Mouse (Mus musculus): ENCODE data around the gene Pald1. TPM values are rescaled to one million over a fixed set of nuclear protein-coding genes. Genes with fewer than 3 reads are reported as not detected.

Pald1 gene
- polyA plus RNA-seq, 1 experiment: 15.0 TPM

DNA sequence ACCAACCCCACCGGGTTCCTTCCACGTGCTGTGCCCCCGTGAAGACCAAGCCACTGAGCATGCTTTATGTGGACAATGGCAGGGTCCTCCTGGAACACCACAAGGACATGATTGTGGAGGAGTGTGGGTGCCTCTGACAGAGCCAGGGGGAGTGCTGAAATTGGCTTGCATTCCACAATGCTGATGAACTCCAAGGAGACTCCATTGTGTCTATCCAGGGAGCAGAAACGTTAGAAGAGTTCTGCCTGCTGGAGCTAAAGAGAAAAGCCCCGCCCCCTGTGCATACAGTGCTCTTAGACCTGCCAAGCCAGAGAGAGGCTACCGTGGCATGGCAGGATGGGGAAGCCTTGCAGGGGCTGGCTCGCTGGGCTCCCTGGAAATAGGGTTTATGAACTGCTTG, 41.2 kb upstream of the Pald1 start:
- TF ChIP-seq CTCF (IDR thresholded peaks at IDR 0.05; ENCODE audit: extremely low read depth, insufficient read depth, insufficient read length, insufficient replicate concordance): no peak
- no peak for TF ChIP-seq POLR2A (IDR thresholded peaks at IDR 0.05; ENCODE audit: low read depth, low read length)
- no peak for DNase-seq (ENCODE audit: low read depth in 1 of 2, low spot score in 2 of 2)
- 9% methylated on average over 7 of the region's 7 CpGs for WGBS
- no peaks in the 10 kb centered on the region for H3K36me3 ChIP-seq (ENCODE audit: control insufficient read depth, insufficient read depth, low read length)
- no peak overlapping the region for H3K27ac ChIP-seq (ENCODE audit: insufficient read depth, low read length)
- no peaks in the 10 kb centered on the region for H3K27me3 ChIP-seq (ENCODE audit: control insufficient read depth, insufficient read depth, low read length)
- H3K4me1 ChIP-seq (ENCODE audit: control insufficient read depth, insufficient read depth, insufficient read length): no peaks in the 10 kb centered on the region
- H3K4me3 ChIP-seq (ENCODE audit: extremely low read depth, insufficient read depth, insufficient read length): no peak overlapping the region

DNA sequence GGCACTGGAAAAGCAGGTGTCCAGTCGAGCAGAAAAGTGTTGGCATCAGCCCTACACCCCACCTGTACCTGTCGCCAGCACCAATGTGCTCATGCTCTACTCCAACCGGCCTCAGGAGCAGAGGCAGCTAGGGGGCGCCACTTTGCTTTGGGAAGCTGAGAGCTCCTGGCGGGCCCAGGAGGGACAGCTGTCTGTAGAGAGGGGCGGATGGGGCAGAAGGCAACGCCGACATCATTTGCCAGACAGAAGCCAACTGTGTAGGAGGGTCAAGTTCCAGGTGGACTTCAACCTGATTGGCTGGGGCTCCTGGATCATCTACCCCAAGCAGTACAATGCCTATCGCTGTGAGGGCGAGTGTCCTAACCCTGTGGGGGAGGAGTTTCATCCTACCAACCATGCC, 40.0 kb upstream of the Pald1 start:
- peak in 1 of 2 experiments; percentile 23 for DNase-seq (ENCODE audit: low read depth in 1 of 2, low spot score in 2 of 2)
- peaks cover 7% of the 10 kb centered on the region for H3K27me3 ChIP-seq (ENCODE audit: control insufficient read depth, insufficient read depth, low read length)
- no peak overlapping the region for H3K27ac ChIP-seq (ENCODE audit: insufficient read depth, low read length)
- WGBS: 72% methylated on average over 10 of the region's 10 CpGs
- TF ChIP-seq POLR2A (IDR thresholded peaks at IDR 0.05; ENCODE audit: low read depth, low read length) (no peak), CTCF (IDR thresholded peaks at IDR 0.05; ENCODE audit: extremely low read depth, insufficient read depth, insufficient read length, insufficient replicate concordance) (peak; percentile 18; the same call in 1 of the 2 replicates)
- no peaks in the 10 kb centered on the region for H3K36me3 ChIP-seq (ENCODE audit: control insufficient read depth, insufficient read depth, low read length)
- H3K4me3 ChIP-seq (ENCODE audit: extremely low read depth, insufficient read depth, insufficient read length): no peak overlapping the region
- peaks cover 3% of the 10 kb centered on the region for H3K4me1 ChIP-seq (ENCODE audit: control insufficient read depth, insufficient read depth, insufficient read length)

DNA sequence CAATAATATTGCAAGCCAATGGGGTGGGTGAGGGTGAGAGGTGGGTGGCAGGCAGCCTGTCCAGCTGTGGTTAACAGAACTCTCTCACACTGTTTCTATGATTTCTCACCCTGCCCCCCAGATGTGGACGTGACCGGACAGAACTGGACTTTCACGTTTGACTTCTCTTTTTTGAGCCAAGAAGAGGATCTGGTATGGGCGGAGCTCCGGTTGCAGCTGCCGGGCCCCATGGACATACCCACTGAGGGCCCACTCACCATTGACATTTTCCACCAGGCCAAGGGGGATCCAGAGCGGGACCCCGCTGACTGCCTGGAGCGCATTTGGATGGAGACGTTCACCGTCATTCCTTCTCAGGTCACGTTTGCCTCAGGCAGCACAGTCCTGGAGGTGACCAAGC, 39.5 kb upstream of the Pald1 start:
- no peak for DNase-seq (ENCODE audit: low read depth in 1 of 2, low spot score in 2 of 2)
- H3K27ac ChIP-seq (ENCODE audit: insufficient read depth, low read length): no peak overlapping the region
- H3K27me3 ChIP-seq (ENCODE audit: control insufficient read depth, insufficient read depth, low read length): peaks cover 12% of the 10 kb centered on the region
- TF ChIP-seq CTCF (IDR thresholded peaks at IDR 0.05; ENCODE audit: extremely low read depth, insufficient read depth, insufficient read length, insufficient replicate concordance): no peak
- no peak for TF ChIP-seq POLR2A (IDR thresholded peaks at IDR 0.05; ENCODE audit: low read depth, low read length)
- no peak overlapping the region for H3K4me3 ChIP-seq (ENCODE audit: extremely low read depth, insufficient read depth, insufficient read length)
- WGBS: 64% methylated on average over 12 of the region's 12 CpGs
- H3K36me3 ChIP-seq (ENCODE audit: control insufficient read depth, insufficient read depth, low read length): no peaks in the 10 kb centered on the region
- H3K4me1 ChIP-seq (ENCODE audit: control insufficient read depth, insufficient read depth, insufficient read length): peaks cover 5% of the 10 kb centered on the region

DNA sequence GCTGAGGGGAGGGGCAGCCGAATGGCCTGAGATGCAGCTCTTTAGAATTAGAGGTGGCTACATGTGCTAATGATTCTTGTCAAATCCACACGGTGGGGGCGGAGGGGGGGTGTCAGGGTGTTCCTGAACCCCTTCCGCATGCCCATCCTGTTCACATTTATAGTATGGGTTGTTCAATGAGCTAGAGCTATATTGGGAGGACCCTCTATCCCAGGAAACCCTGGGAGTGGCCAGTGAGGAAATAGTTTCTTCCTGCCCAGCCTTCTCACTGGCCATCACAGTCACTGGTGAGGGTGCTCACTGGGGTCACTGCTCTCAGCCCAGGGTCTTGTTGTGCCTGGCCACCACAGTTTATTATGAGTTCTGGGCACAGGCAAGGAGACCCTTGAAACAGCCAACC, 36.7 kb upstream of the Pald1 start:
- H3K4me3 ChIP-seq (ENCODE audit: extremely low read depth, insufficient read depth, insufficient read length): no peak overlapping the region
- peaks cover 5% of the 10 kb centered on the region for H3K4me1 ChIP-seq (ENCODE audit: control insufficient read depth, insufficient read depth, insufficient read length)
- no peak for DNase-seq (ENCODE audit: low read depth in 1 of 2, low spot score in 2 of 2)
- whole genome bisulfite sequencing: 65% methylated on average over 4 of the region's 4 CpGs
- H3K27me3 ChIP-seq (ENCODE audit: control insufficient read depth, insufficient read depth, low read length): peaks cover 14% of the 10 kb centered on the region
- H3K27ac ChIP-seq (ENCODE audit: insufficient read depth, low read length): no peak overlapping the region
- no peak for TF ChIP-seq POLR2A (IDR thresholded peaks at IDR 0.05; ENCODE audit: low read depth, low read length)
- TF ChIP-seq CTCF (IDR thresholded peaks at IDR 0.05; ENCODE audit: extremely low read depth, insufficient read depth, insufficient read length, insufficient replicate concordance): no peak
- no peaks in the 10 kb centered on the region for H3K36me3 ChIP-seq (ENCODE audit: control insufficient read depth, insufficient read depth, low read length)

DNA sequence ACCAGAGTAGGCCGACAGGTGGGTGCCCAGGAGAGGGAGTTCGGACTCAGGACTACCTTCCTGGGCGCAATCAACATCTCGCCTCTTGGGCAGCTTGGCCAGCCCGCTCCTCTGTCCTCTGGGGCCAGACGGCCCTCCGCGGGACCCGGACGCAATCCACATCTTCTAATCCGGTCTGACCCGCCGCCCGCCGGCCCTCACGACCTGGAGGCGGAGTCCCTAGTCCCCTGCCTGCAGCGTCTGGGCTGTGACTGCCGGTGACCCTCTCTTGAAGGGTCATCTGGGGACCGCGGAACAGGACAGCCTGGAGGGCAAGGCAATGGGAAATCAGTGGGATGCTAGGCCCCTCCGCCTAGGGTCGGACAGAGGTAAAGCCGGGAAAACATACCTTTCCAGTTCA, 35.8 kb upstream of the Pald1 start:
- TF ChIP-seq CTCF (IDR thresholded peaks at IDR 0.05; ENCODE audit: extremely low read depth, insufficient read depth, insufficient read length, insufficient replicate concordance) (no peak), POLR2A (IDR thresholded peaks at IDR 0.05; ENCODE audit: low read depth, low read length) (no peak)
- Histone ChIP-seq H3K27ac (ENCODE audit: insufficient read depth, low read length) (no peak overlapping the region), H3K27me3 (ENCODE audit: control insufficient read depth, insufficient read depth, low read length) (peaks cover 14% of the 10 kb centered on the region), H3K36me3 (ENCODE audit: control insufficient read depth, insufficient read depth, low read length) (no peaks in the 10 kb centered on the region), H3K4me1 (ENCODE audit: control insufficient read depth, insufficient read depth, insufficient read length) (peaks cover 5% of the 10 kb centered on the region), H3K4me3 (ENCODE audit: extremely low read depth, insufficient read depth, insufficient read length) (no peak overlapping the region)
- no peak for DNase-seq (ENCODE audit: low read depth in 1 of 2, low spot score in 2 of 2)
- 30% methylated on average over 24 of the region's 24 CpGs for WGBS

DNA sequence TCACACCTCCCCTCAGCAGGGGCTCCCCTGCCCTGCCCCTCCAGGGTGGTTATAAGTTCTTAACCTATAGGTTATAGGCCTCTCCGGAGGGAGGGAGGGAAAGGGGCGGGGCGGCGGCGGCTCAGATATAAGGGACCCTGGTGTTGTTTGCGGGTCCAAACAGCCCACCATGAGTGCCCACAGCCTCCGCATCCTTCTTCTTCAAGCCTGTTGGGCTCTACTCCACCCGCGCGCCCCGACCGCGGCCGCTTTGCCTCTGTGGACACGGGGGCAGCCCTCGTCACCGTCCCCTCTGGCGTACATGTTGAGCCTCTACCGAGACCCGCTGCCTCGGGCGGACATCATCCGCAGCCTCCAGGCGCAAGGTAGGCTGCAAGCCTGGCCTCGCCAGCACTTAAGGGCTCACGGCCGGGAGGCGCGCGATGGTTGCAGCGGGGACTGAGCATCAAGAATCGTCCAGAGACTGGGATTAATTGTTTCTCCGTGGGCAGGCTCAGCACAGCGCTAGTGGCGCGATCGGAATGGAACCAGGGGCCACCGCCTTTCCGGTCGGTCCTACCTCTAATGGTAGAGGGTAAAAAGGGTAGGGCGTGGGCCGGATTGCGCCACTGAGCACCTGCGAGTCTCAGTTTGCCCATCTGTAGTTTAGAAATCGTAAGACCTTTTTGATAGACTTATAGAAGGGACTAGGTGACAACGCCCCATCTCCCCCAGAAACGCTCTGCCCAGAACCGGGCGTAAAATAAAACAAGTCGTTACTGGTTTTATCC, 35.0 kb upstream of the Pald1 start:
- Histone ChIP-seq H3K27me3 (ENCODE audit: control insufficient read depth, insufficient read depth, low read length) (peaks cover 14% of the 10 kb centered on the region), H3K4me1 (ENCODE audit: control insufficient read depth, insufficient read depth, insufficient read length) (peaks cover 5% of the 10 kb centered on the region), H3K36me3 (ENCODE audit: control insufficient read depth, insufficient read depth, low read length) (no peaks in the 10 kb centered on the region), H3K4me3 (ENCODE audit: extremely low read depth, insufficient read depth, insufficient read length) (peak overlapping the region; percentile 6; the same call in 1 of the 2 replicates), H3K27ac (ENCODE audit: insufficient read depth, low read length) (no peak overlapping the region)
- 6% methylated on average over 48 of the region's 50 CpGs for WGBS
- TF ChIP-seq CTCF (IDR thresholded peaks at IDR 0.05; ENCODE audit: extremely low read depth, insufficient read depth, insufficient read length, insufficient replicate concordance) (no peak), POLR2A (IDR thresholded peaks at IDR 0.05; ENCODE audit: low read depth, low read length) (no peak)
- no peak for DNase-seq (ENCODE audit: low read depth in 1 of 2, low spot score in 2 of 2)

DNA sequence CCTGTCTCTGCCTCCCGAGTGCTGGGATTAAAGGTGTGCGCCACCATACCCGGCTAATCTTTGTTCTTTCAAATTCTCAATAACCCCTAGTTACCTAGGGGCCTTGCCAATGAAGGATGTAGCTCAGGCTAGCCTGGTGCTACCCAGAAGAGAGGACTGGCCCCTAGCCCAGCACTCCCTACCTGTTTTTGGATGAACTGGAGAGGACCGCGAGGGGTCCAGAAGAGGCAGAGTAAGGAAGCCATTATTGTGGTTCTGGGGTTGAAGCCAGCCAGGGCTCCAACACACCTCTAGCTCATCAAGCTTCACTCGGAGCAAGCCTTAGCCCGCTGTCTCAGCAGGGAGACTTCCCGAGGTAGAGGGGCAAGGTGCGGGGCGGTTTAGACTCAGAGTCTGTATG, 34.3 kb upstream of the Pald1 start, which contains the start of gene Nodal:
Nodal (plus strand) TSS at position 301 of the 400 bp plus-strand sequence.
- H3K36me3 ChIP-seq (ENCODE audit: control insufficient read depth, insufficient read depth, low read length): no peaks in the 10 kb centered on the region
- WGBS: 31% methylated on average over 10 of the region's 10 CpGs
- peak within 1 kb of the TSS; percentile 6; the same call in 1 of the 2 replicates for H3K4me3 ChIP-seq (ENCODE audit: extremely low read depth, insufficient read depth, insufficient read length)
- TF ChIP-seq CTCF (IDR thresholded peaks at IDR 0.05; ENCODE audit: extremely low read depth, insufficient read depth, insufficient read length, insufficient replicate concordance): no peak
- H3K27ac ChIP-seq (ENCODE audit: insufficient read depth, low read length): no peak within 1 kb of the TSS
- H3K4me1 ChIP-seq (ENCODE audit: control insufficient read depth, insufficient read depth, insufficient read length): peaks cover 5% of the 10 kb centered on the region
- peaks cover 14% of the 10 kb centered on the region for H3K27me3 ChIP-seq (ENCODE audit: control insufficient read depth, insufficient read depth, low read length)
- DNase-seq (ENCODE audit: low read depth in 1 of 2, low spot score in 2 of 2): no peak

Measured in spleen, adult 2 months (tissue).